Mouse (Mus musculus) cerebellum, adult 2 months (tissue): ENCODE measurements at regions not wholly inside any gene's neighbourhood (a gene's known extent, or its start where the extent isn't known, plus 50 kb on each side); places are given as distances from the start of the nearest gene placed in this dataset.

Experiments
- CTCF ChIP-seq: fragments of 200-500 bp; IDR thresholded peaks from 2 replicates; pipeline ENCODE4 v1.5.1; 2011; ENCODE audit warnings: low read depth, mild to moderate bottlenecking, control low read depth, low read length, moderate library complexity, borderline replicate concordance; ENCODE audit not compliant: insufficient read depth
- POLR2A ChIP-seq: fragments of 200-500 bp; IDR thresholded peaks from 2 replicates; pipeline ENCODE4 v1.6.1; 2011; ENCODE audit warnings: low read length, control low read depth, borderline replicate concordance; ENCODE audit not compliant: insufficient read depth

DNA sequence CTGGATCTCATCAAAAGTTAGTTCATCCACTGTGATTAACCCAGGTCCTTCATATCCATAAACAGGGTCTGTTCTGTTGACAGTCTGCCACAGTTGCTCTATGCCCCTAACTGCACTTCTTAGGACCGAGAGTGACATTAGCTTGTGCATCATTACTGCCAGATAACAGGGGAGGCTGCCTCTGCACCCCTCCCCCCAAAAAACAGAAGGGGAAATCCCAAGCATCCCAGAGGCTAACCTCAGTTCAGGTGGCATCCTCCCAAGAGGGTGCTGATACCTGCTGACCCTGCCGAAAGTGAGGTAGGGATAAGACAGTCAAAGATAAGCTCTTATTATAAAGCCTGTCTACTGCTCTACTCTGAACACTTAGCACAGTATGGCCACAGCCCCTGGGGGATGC lies 87.3 kb downstream of the Rplp1 start:
- TF ChIP-seq CTCF (no peak), POLR2A (no peak)
